Mouse (Mus musculus): ENCODE data around the gene Slc22a20.

Slc22a20 gene

DNA sequence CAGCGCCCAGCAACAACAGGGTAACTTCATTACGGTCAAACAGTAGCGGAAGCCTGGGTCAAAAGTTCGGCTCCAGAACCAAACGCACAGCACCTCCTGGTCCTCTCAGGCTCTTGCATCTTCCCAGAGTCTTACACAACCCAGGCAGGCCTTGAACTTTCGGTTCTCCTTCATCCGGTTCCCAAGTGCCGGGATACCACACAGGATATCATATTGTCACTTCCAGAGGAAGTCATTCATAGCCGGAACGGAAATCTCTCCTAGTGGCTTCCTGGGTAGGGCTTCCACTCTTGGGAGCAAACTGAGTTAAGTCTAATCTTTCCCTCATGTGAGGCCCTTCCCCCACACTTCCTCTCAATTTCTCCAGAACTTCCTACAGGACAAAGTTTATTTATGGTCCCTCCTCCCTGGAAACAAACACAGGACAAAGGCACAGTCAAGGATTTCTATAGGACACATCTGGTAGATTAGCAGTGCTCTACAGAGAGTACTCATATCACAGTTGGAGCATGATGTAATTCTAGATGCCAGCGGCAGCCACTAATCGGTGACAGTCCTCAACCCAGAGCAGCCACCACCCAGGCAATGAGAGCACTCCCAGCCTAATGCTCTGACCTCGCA, 33.8 kb downstream of the Slc22a20 start:
- DNase-seq (ENCODE audit: low spot score) = no peak

- no peak for DNase-seq (ENCODE audit: low spot score)
Observed at GRCm38 (mm10) chr19:5951631-5952030, 34.3 kb downstream of the Slc22a20 start.

DNA sequence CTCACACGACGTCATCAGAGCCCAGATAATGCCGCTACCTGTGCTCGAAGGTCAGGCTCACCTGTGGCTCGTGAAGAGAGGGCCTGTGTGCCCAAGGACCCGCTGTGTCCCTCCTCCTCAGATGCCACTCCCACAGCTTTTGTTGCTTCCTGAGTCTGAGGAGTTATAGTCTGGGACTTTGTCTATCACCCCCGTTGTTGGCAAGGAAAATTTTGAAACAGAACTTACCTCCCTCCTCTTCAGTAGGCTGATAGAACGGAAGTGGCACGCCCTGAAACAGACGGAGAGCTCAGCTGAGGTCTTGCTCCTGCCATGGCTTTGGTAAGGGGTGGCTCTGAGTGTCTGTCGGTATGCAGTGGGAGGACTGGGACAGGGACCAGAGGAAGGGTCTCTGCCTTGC, 35.7 kb downstream of the Slc22a20 start:
- no peak for DNase-seq (ENCODE audit: low spot score)

DNA sequence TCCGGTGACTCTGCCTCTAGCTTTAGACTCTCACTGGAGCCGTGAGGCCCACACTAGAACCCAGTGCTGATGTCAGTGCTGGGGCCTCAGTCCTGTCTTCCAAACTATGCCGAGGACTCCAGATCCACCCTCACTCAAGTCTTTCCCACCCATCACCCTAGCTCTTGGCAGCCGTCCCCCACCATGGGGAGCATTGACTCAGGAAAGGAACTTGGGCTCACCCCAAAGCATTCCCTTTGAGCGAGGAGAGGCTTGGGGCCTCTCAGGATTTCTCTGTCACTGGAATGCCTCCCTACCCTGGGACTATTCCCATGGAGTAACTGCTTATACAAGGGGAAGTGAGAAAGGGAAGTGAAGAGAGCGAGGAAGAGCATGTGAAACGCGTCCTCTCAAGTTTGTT, 40.1 kb downstream of the Slc22a20 start:
- DNase-seq (ENCODE audit: low spot score) = no peak

GRCm38 (mm10) chr19:5945027-5945426, 40.9 kb downstream of the Slc22a20 start:
- DNase-seq (ENCODE audit: low spot score) = peak; percentile 61

DNA sequence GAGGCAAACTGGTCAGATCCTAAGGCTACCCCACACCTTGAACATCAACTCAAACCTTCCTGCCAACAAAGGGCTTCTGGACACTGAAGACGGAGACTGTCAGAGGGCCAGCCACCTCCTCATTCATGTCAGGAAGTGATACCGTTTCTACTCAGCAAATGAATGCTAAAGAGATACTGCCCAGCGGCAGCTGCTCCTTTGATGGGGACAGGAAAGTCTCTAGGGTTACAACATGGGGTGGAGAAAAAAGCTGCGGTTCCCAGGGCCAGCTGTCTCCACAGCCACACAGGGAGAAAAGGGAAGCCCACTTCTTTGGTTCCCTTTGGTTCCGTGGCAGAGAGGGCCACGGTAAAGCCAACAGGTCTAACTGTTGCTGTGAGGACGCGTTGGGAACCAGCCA, 41.8 kb downstream of the Slc22a20 start:
- DNase-seq (ENCODE audit: low spot score) = no peak

DNA sequence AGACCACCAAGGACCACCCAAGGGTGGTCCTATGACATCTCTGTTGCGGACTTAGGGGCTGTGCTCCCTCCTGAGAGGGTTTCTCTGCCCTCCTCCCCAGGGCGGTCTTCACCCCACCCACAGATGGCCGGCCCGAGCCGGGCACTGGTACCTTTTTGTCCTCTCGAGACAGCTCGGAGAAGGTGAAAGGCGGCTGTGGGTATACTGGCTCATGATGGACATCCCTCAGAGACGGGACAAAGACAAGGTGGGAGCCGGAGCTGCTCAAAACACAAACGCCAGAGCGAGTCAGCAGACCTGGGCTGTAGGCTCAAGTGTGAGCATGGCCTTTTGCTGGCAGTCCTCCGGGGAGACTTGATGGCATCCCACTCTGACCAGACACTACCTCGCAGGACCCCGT, 42.5 kb downstream of the Slc22a20 start:
- DNase-seq (ENCODE audit: low spot score) = no peak

GRCm38 (mm10) chr19:5942581-5942980, 43.4 kb downstream of the Slc22a20 start:
- no peak for DNase-seq (ENCODE audit: low spot score)

- no peak for DNase-seq (ENCODE audit: low spot score)
Observed at GRCm38 (mm10) chr19:5940656-5941055, 45.3 kb downstream of the Slc22a20 start.

GRCm38 (mm10) chr19:5940173-5940572, 45.8 kb downstream of the Slc22a20 start:
- peak; percentile 96 for DNase-seq (ENCODE audit: low spot score)

- DNase-seq (ENCODE audit: low spot score) = no peak
Observed at GRCm38 (mm10) chr19:5939715-5940114, 46.2 kb downstream of the Slc22a20 start.

DNA sequence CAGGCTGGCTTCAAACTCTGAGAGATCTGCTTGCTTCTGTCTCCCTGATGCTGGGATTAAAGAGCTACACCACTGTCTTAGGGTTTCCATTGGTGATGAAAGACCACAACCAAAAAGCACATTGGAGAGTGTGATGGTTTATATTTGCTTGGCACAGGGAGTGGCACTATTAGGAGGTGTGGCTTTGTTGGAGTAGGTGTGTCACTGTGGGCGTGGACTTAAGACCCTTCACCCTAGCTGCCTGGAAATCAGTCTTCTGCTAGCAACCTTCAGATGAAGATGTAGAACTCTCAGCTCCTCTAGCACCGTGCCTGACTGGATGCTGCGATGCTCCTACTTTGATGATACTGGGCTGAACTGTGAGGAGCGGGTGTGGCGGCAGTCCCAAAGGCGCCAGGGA, 47.4 kb downstream of the Slc22a20 start:
- DNase-seq (ENCODE audit: low spot score) = no peak

DNA sequence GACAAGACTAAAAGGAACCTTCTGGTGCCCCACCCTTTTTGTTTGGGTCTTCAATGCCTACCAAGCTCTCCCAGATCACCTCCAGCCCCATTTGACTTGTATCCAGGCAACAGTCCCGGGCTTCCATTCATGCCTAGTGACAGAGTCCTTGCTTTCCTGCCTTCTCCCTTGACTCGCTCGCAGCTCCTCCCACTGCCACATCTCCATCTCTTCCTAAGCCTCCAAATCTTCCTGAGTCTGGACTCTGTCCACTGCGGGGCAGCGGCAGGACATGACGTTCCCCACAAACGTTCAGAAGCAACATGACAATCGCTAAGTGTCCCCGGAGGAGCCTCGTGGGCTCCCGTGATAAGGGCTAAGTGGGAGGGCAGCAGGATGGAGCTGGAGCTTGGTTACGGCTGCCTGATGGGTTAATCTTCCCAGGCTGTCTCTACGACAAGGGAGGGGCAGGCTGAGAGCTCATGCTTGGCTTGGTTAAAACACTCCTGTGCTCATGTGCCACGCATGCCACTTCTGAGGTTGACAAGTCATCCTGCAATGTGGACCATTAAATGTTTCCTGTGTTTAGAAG, 48.0 kb downstream of the Slc22a20 start:
- no peak for DNase-seq (ENCODE audit: low spot score)

- DNase-seq (ENCODE audit: low spot score) = no peak
Observed at GRCm38 (mm10) chr19:5937095-5937835, 48.7 kb downstream of the Slc22a20 start.

DNA sequence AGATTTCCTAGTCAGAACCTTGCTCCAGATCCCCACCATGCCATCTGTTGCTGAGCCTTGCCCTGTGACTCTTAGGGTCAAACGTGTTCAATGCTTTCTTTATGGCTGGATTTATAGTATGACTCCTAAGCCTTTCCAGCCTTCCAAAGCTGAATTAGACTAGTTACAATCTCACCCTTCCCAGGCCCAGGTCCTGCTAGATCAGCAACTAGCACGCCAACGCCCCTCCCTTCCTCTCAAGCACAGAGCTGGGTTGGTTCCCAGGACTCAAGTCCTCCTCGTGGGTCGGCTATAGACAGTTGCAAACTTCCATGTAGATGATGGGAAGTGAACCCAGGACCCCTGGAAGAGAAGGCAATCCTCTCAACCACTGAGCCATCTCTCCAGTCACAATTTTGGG, 50.3 kb downstream of the Slc22a20 start:
- DNase-seq (ENCODE audit: low spot score) = no peak

- no peak for DNase-seq (ENCODE audit: low spot score)
Observed at GRCm38 (mm10) chr19:5935266-5935665, 50.7 kb downstream of the Slc22a20 start.

- DNase-seq (ENCODE audit: low spot score) = peak; percentile 54
Observed at GRCm38 (mm10) chr19:5929634-5930596, 56.0 kb downstream of the Slc22a20 start.

GRCm38 (mm10) chr19:5928546-5928945, 57.4 kb downstream of the Slc22a20 start:
- peak; percentile 84 for DNase-seq (ENCODE audit: low spot score)

DNA sequence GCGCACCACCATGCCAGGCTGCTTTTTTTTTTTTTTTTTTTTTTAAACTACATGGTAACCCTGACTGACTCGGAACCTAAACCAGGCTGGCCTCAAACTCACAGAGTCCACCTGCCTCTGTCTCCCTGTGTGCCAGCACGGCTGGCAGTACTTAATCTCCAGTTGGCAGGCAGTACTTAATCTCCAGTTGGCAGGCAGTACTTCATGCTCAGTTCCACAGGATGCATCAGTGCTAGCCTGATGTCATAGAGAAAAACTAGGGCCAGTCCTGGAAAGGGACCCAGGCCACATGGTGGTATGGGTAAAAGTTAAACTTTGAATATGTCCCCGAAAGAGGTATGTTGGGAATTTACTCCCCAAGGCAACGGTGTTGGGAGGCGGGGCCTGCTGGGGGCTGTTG, 57.8 kb downstream of the Slc22a20 start:
- DNase-seq (ENCODE audit: low spot score) = peak; percentile 77

GRCm38 (mm10) chr19:5927532-5927931, 58.4 kb downstream of the Slc22a20 start:
- no peak for DNase-seq (ENCODE audit: low spot score)

DNA sequence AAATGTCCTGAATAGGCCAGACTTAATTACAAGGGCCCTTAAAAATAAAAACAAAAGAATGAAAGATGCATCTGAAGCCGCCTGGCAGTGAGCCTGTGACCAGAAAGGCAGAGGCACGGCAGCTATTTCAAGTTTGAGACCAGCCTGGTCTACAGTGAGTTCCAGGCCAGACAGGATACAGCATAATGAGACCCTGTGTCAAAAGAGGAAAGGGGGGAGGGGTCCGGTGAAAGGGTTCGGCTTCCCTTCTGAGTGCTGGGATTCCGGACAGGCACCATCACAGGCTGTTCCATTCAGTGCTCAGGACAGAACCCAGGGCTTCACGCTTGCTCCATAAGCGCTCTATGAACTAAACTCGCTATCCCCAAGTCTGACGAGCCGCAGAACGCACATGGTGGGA, 58.9 kb downstream of the Slc22a20 start:
- DNase-seq (ENCODE audit: low spot score) = no peak

GRCm38 (mm10) chr19:5925311-5925855, 60.6 kb downstream of the Slc22a20 start:
- DNase-seq (ENCODE audit: low spot score) = peak; percentile 46
